Mouse (Mus musculus): ENCODE measurements at regions not wholly inside any gene's neighbourhood (a gene's known extent, or its start where the extent isn't known, plus 50 kb on each side); places are given as distances from the start of the nearest gene placed in this dataset.
A peak's percentile ranks its signal among the peaks of the same experiment; 100 is the strongest.

- Histone ChIP-seq H3K4me1 (ENCODE audit: control insufficient read depth, insufficient read depth, low read length) (no peaks in the 10 kb centered on the region), H3K4me2 (ENCODE audit: low read depth) (no peak overlapping the region), H3K4me3 (ENCODE audit: low read depth, low read length) (no peak overlapping the region), H3K9ac (ENCODE audit: low read length) (no peak overlapping the region), H3K27me3 (ENCODE audit: control insufficient read depth, insufficient read depth, low read length) (no peaks in the 10 kb centered on the region), H3K9me3 (ENCODE audit: control insufficient read depth, low read length) (no peaks in the 10 kb centered on the region), H3K27ac (ENCODE audit: low read depth, low read length) (no peak overlapping the region), H3K36me3 (ENCODE audit: control insufficient read depth, insufficient read depth, low read length) (no peaks in the 10 kb centered on the region)
- DNase-seq (ENCODE audit: low spot score) (no peak), ATAC-seq (ENCODE audit: insufficient read depth, low FRiP score, low TSS enrichment) (no peak)
- 62% methylated on average over 2 of the region's 2 CpGs for WGBS
Measured at GRCm38 (mm10) chr15:67743332-67743731, 1242.6 kb upstream of the Lrrc6 start.

- H3K36me3 ChIP-seq (ENCODE audit: control insufficient read depth, insufficient read depth, low read length): no peaks in the 10 kb centered on the region
- H3K27me3 ChIP-seq (ENCODE audit: control insufficient read depth, insufficient read depth, low read length): no peaks in the 10 kb centered on the region
- H3K27ac ChIP-seq (ENCODE audit: low read depth, low read length): no peak overlapping the region
- no peaks in the 10 kb centered on the region for H3K9me3 ChIP-seq (ENCODE audit: control insufficient read depth, low read length)
- no peak overlapping the region for H3K9ac ChIP-seq (ENCODE audit: low read length)
- DNase-seq (ENCODE audit: low spot score) (no peak), ATAC-seq (ENCODE audit: insufficient read depth, low FRiP score, low TSS enrichment) (no peak)
- H3K4me2 ChIP-seq (ENCODE audit: low read depth): no peak overlapping the region
- 80% methylated on average over 1 of the region's 1 CpGs for WGBS
- no peak overlapping the region for H3K4me3 ChIP-seq (ENCODE audit: low read depth, low read length)
- no peaks in the 10 kb centered on the region for H3K4me1 ChIP-seq (ENCODE audit: control insufficient read depth, insufficient read depth, low read length)
Measured at GRCm38 (mm10) chr15:67732988-67733387, 1232.3 kb upstream of the Lrrc6 start.

- no peaks in the 10 kb centered on the region for H3K9me3 ChIP-seq (ENCODE audit: control insufficient read depth, low read length)
- no peak overlapping the region for H3K4me3 ChIP-seq (ENCODE audit: low read depth, low read length)
- 65% methylated on average over 8 of the region's 8 CpGs for WGBS
- H3K4me2 ChIP-seq (ENCODE audit: low read depth): no peak overlapping the region
- H3K27me3 ChIP-seq (ENCODE audit: control insufficient read depth, insufficient read depth, low read length): no peaks in the 10 kb centered on the region
- DNase-seq (ENCODE audit: low spot score) (no peak), ATAC-seq (ENCODE audit: insufficient read depth, low FRiP score, low TSS enrichment) (peak; percentile 41; the same call in 1 of the 2 replicates)
- no peak overlapping the region for H3K27ac ChIP-seq (ENCODE audit: low read depth, low read length)
- no peaks in the 10 kb centered on the region for H3K4me1 ChIP-seq (ENCODE audit: control insufficient read depth, insufficient read depth, low read length)
- H3K36me3 ChIP-seq (ENCODE audit: control insufficient read depth, insufficient read depth, low read length): no peaks in the 10 kb centered on the region
- H3K9ac ChIP-seq (ENCODE audit: low read length): no peak overlapping the region
Measured at GRCm38 (mm10) chr15:67729492-67729891, 1228.8 kb upstream of the Lrrc6 start.

- H3K27ac ChIP-seq (ENCODE audit: low read depth, low read length): no peak overlapping the region
- no peak for DNase-seq (ENCODE audit: low spot score)
- H3K36me3 ChIP-seq (ENCODE audit: control insufficient read depth, insufficient read depth, low read length): no peaks in the 10 kb centered on the region
- WGBS: 84% methylated on average over 5 of the region's 5 CpGs
- no peak overlapping the region for H3K4me2 ChIP-seq (ENCODE audit: low read depth)
- H3K4me3 ChIP-seq (ENCODE audit: low read depth, low read length): no peak overlapping the region
- no peaks in the 10 kb centered on the region for H3K4me1 ChIP-seq (ENCODE audit: control insufficient read depth, insufficient read depth, low read length)
- no peaks in the 10 kb centered on the region for H3K27me3 ChIP-seq (ENCODE audit: control insufficient read depth, insufficient read depth, low read length)
- H3K9me3 ChIP-seq (ENCODE audit: control insufficient read depth, low read length): no peaks in the 10 kb centered on the region
- no peak for ATAC-seq (ENCODE audit: insufficient read depth, low FRiP score, low TSS enrichment)
- no peak overlapping the region for H3K9ac ChIP-seq (ENCODE audit: low read length)
Measured at GRCm38 (mm10) chr15:67725239-67725638, 1224.5 kb upstream of the Lrrc6 start.

GRCm38 (mm10) chr15:67714203-67714602 lies 1213.5 kb upstream of the Lrrc6 start:
- no peak overlapping the region for H3K27ac ChIP-seq (ENCODE audit: low read depth, low read length)
- no peak overlapping the region for H3K4me3 ChIP-seq (ENCODE audit: low read depth, low read length)
- H3K4me2 ChIP-seq (ENCODE audit: low read depth): no peak overlapping the region
- H3K4me1 ChIP-seq (ENCODE audit: control insufficient read depth, insufficient read depth, low read length): no peaks in the 10 kb centered on the region
- H3K9me3 ChIP-seq (ENCODE audit: control insufficient read depth, low read length): no peaks in the 10 kb centered on the region
- WGBS: 61% methylated on average over 3 of the region's 3 CpGs
- H3K27me3 ChIP-seq (ENCODE audit: control insufficient read depth, insufficient read depth, low read length): no peaks in the 10 kb centered on the region
- no peaks in the 10 kb centered on the region for H3K36me3 ChIP-seq (ENCODE audit: control insufficient read depth, insufficient read depth, low read length)
- no peak for DNase-seq (ENCODE audit: low spot score)
- no peak overlapping the region for H3K9ac ChIP-seq (ENCODE audit: low read length)
- no peak for ATAC-seq (ENCODE audit: insufficient read depth, low FRiP score, low TSS enrichment)

GRCm38 (mm10) chr15:67686140-67686539 lies 1185.4 kb upstream of the Lrrc6 start:
- Histone ChIP-seq H3K4me1 (ENCODE audit: control insufficient read depth, insufficient read depth, low read length) (no peaks in the 10 kb centered on the region), H3K4me2 (ENCODE audit: low read depth) (no peak overlapping the region), H3K9ac (ENCODE audit: low read length) (no peak overlapping the region), H3K27me3 (ENCODE audit: control insufficient read depth, insufficient read depth, low read length) (no peaks in the 10 kb centered on the region), H3K36me3 (ENCODE audit: control insufficient read depth, insufficient read depth, low read length) (no peaks in the 10 kb centered on the region), H3K4me3 (ENCODE audit: low read depth, low read length) (no peak overlapping the region), H3K9me3 (ENCODE audit: control insufficient read depth, low read length) (no peaks in the 10 kb centered on the region), H3K27ac (ENCODE audit: low read depth, low read length) (no peak overlapping the region)
- WGBS: 78% methylated on average over 1 of the region's 1 CpGs
- no peak for DNase-seq (ENCODE audit: low spot score)
- no peak for ATAC-seq (ENCODE audit: insufficient read depth, low FRiP score, low TSS enrichment)

GRCm38 (mm10) chr15:67673276-67673675 lies 1172.6 kb upstream of the Lrrc6 start:
- no peak for DNase-seq (ENCODE audit: low spot score)
- WGBS: 98% methylated on average over 2 of the region's 2 CpGs
- H3K27ac ChIP-seq (ENCODE audit: low read depth, low read length): no peak overlapping the region
- H3K4me2 ChIP-seq (ENCODE audit: low read depth): no peak overlapping the region
- H3K4me1 ChIP-seq (ENCODE audit: control insufficient read depth, insufficient read depth, low read length): no peaks in the 10 kb centered on the region
- H3K9me3 ChIP-seq (ENCODE audit: control insufficient read depth, low read length): no peaks in the 10 kb centered on the region
- H3K4me3 ChIP-seq (ENCODE audit: low read depth, low read length): no peak overlapping the region
- H3K9ac ChIP-seq (ENCODE audit: low read length): no peak overlapping the region
- no peaks in the 10 kb centered on the region for H3K27me3 ChIP-seq (ENCODE audit: control insufficient read depth, insufficient read depth, low read length)
- no peaks in the 10 kb centered on the region for H3K36me3 ChIP-seq (ENCODE audit: control insufficient read depth, insufficient read depth, low read length)
- ATAC-seq (ENCODE audit: insufficient read depth, low FRiP score, low TSS enrichment): no peak

- H3K4me1 ChIP-seq (ENCODE audit: control insufficient read depth, insufficient read depth, low read length): no peaks in the 10 kb centered on the region
- H3K36me3 ChIP-seq (ENCODE audit: control insufficient read depth, insufficient read depth, low read length): no peaks in the 10 kb centered on the region
- ATAC-seq (ENCODE audit: insufficient read depth, low FRiP score, low TSS enrichment) (no peak), DNase-seq (ENCODE audit: low spot score) (no peak)
- H3K9me3 ChIP-seq (ENCODE audit: control insufficient read depth, low read length): no peaks in the 10 kb centered on the region
- no peak overlapping the region for H3K9ac ChIP-seq (ENCODE audit: low read length)
- no peak overlapping the region for H3K27ac ChIP-seq (ENCODE audit: low read depth, low read length)
- H3K4me2 ChIP-seq (ENCODE audit: low read depth): no peak overlapping the region
- no peaks in the 10 kb centered on the region for H3K27me3 ChIP-seq (ENCODE audit: control insufficient read depth, insufficient read depth, low read length)
- WGBS: 67% methylated on average over 1 of the region's 1 CpGs
- H3K4me3 ChIP-seq (ENCODE audit: low read depth, low read length): no peak overlapping the region
Measured at GRCm38 (mm10) chr15:67636155-67636554, 1135.4 kb upstream of the Lrrc6 start.

GRCm38 (mm10) chr15:67626704-67627287 lies 1126.1 kb upstream of the Lrrc6 start:
- H3K27me3 ChIP-seq (ENCODE audit: control insufficient read depth, insufficient read depth, low read length): no peaks in the 10 kb centered on the region
- ATAC-seq (ENCODE audit: insufficient read depth, low FRiP score, low TSS enrichment): no peak

More at GRCm38 (mm10) chr15:67626704-67627287, 1126.1 kb upstream of the Lrrc6 start:
- Histone ChIP-seq H3K4me2 (ENCODE audit: low read depth) (no peak overlapping the region), H3K4me3 (ENCODE audit: low read depth, low read length) (no peak overlapping the region), H3K9me3 (ENCODE audit: control insufficient read depth, low read length) (no peaks in the 10 kb centered on the region), H3K36me3 (ENCODE audit: control insufficient read depth, insufficient read depth, low read length) (no peaks in the 10 kb centered on the region), H3K4me1 (ENCODE audit: control insufficient read depth, insufficient read depth, low read length) (no peaks in the 10 kb centered on the region), H3K27ac (ENCODE audit: low read depth, low read length) (no peak overlapping the region), H3K9ac (ENCODE audit: low read length) (no peak overlapping the region)
- 87% methylated on average over 3 of the region's 3 CpGs for WGBS
- no peak for DNase-seq (ENCODE audit: low spot score)
